Mouse (Mus musculus): Measurements from ENCODE around the gene Cabp7.
"Not testable (repeated sequence)": the region's sequence is repeated elsewhere in the genome, so short reads cannot be mapped to it uniquely, and the experiment has no call there.

Cabp7 gene

GRCm38 (mm10) chr11:4712822-4713221 is 33.8 kb downstream of the Cabp7 start:
- no peak for ATAC-seq (ENCODE audit: insufficient number of reproducible peaks, low FRiP score, low TSS enrichment)

GRCm38 (mm10) chr11:4710188-4710587 is 36.4 kb downstream of the Cabp7 start:
- ATAC-seq (ENCODE audit: insufficient number of reproducible peaks, low FRiP score, low TSS enrichment): not testable (repeated sequence)

- ATAC-seq (ENCODE audit: insufficient number of reproducible peaks, low FRiP score, low TSS enrichment): no peak
Observed at GRCm38 (mm10) chr11:4705178-4705577, 41.4 kb downstream of the Cabp7 start.

GRCm38 (mm10) chr11:4704072-4704964 is 42.3 kb downstream of the Cabp7 start, which contains the start of the genes Uqcr10 and Zmat5:
Gene Uqcr10 (minus strand): TSS chr11:4704342.
Gene Zmat5 (plus strand): TSS chr11:4704678.
- peak; percentile 99 for ATAC-seq (ENCODE audit: insufficient number of reproducible peaks, low FRiP score, low TSS enrichment)

- 0 out of 2 replicates have a peak, but pooled peaks have one; percentile 11 for ATAC-seq (ENCODE audit: insufficient number of reproducible peaks, low FRiP score, low TSS enrichment)
Observed at GRCm38 (mm10) chr11:4703688-4704071, 42.9 kb downstream of the Cabp7 start.

GRCm38 (mm10) chr11:4700726-4701125 is 45.9 kb downstream of the Cabp7 start:
- no peak for ATAC-seq (ENCODE audit: insufficient number of reproducible peaks, low FRiP score, low TSS enrichment)

- ATAC-seq (ENCODE audit: insufficient number of reproducible peaks, low FRiP score, low TSS enrichment): no peak
Observed at GRCm38 (mm10) chr11:4697043-4697983, 49.3 kb downstream of the Cabp7 start.

GRCm38 (mm10) chr11:4692162-4692561 is 54.4 kb downstream of the Cabp7 start:
- no peak for ATAC-seq (ENCODE audit: insufficient number of reproducible peaks, low FRiP score, low TSS enrichment)

- no peak for ATAC-seq (ENCODE audit: insufficient number of reproducible peaks, low FRiP score, low TSS enrichment)
Observed at GRCm38 (mm10) chr11:4691213-4691612, 55.4 kb downstream of the Cabp7 start.

- ATAC-seq (ENCODE audit: insufficient number of reproducible peaks, low FRiP score, low TSS enrichment): no peak
Observed at GRCm38 (mm10) chr11:4690353-4690752, 56.2 kb downstream of the Cabp7 start.

- no peak for ATAC-seq (ENCODE audit: insufficient number of reproducible peaks, low FRiP score, low TSS enrichment)
Observed at GRCm38 (mm10) chr11:4688632-4689380, 57.8 kb downstream of the Cabp7 start.

- no peak for ATAC-seq (ENCODE audit: insufficient number of reproducible peaks, low FRiP score, low TSS enrichment)
Observed at GRCm38 (mm10) chr11:4687874-4688273, 58.7 kb downstream of the Cabp7 start.

GRCm38 (mm10) chr11:4687027-4687426 is 59.6 kb downstream of the Cabp7 start:
- no peak for ATAC-seq (ENCODE audit: insufficient number of reproducible peaks, low FRiP score, low TSS enrichment)

All from cerebellum, adult (tissue).